Mouse (Mus musculus) A20 (cell line): ENCODE data around the gene Selenbp2.
"Not testable (repeated sequence)": the region's sequence is repeated elsewhere in the genome, so short reads cannot be mapped to it uniquely, and the experiment has no call there.

Experiments used
- DNase-seq: peaks from one replicate; pipeline ENCODE4 v3.0.0-alpha.2; 2011; ENCODE audit warnings: low read depth, low spot score

Gene Selenbp2

GRCm38 (mm10) chr3:94691694-94692093 is 1.7 kb upstream of the Selenbp2 start:
- not testable (repeated sequence) for DNase-seq

DNA sequence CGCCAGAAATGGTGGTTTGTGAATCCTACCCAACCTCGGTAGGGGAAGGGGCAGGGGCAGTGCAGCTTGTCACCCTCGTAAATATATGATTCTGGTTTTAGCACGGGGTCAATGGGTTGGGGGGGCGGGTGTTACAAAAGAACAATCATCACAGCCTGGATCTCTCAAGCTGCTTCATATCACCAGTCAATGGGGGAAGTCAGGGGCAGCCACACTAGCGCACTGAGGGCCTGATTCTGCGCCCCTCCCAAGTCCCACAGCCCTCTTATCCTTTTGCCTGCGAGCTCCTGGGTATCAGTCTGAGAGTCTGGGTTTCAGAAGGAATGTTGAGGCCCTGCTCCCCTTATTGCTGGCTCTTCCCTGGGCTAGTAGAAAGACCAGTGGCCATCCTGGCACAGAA is 518 bp downstream of the Selenbp2 start:
- not testable (repeated sequence) for DNase-seq

GRCm38 (mm10) chr3:94695591-94695990 is 2.2 kb downstream of the Selenbp2 start:
- not testable (repeated sequence) for DNase-seq

DNA sequence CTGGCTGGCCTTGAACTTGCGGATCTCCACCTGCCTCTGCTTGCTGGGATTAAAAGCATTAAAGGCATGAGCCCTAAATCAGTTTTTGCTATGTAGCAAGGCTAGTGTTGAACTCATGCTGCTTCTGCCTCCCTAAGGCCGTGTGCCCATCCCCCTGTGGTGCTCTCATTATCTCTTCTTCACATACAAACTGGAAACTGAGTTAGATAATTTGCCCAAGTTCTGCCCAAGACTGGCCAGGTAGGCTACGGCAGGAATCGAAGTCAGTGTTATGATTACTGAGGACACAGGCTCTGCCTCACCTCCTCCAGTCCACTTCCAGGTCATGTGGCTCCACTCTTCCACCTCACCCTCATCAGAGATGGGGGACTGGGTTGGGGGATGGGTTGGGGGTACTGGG is 2.9 kb downstream of the Selenbp2 start:
- DNase-seq, result not testable (repeated sequence)

DNA sequence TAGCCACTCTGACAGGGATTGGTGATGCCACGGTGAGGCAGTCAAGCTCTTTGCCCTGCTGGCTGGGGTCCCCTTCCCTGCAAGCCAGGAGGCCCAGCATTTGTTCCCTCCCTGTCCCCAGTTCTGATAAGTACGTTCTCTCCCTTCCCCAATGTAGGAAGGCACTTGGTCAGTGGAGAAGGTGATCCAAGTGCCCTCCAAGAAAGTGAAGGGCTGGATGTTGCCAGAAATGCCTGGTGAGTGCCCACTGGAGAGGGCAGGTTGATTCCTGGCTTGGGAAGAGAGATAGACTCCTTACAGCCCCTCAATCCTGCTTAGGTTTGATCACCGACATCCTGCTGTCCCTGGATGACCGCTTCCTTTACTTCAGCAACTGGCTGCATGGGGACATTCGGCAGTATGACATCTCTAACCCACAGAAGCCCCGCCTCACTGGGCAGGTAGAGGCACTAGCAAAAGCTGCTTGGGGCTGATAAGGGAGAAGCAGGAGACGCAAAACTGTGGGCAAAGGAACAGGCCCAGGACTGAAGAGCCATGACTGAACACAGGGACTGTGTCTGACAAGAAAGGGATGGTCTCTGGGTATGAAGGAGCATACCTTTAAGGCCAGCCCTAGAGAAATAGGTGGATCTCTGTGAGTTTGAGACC is 8.9 kb downstream of the Selenbp2 start:
- DNase-seq, result not testable (repeated sequence)

GRCm38 (mm10) chr3:94702856-94703255 is 9.5 kb downstream of the Selenbp2 start:
- no peak for DNase-seq

DNA sequence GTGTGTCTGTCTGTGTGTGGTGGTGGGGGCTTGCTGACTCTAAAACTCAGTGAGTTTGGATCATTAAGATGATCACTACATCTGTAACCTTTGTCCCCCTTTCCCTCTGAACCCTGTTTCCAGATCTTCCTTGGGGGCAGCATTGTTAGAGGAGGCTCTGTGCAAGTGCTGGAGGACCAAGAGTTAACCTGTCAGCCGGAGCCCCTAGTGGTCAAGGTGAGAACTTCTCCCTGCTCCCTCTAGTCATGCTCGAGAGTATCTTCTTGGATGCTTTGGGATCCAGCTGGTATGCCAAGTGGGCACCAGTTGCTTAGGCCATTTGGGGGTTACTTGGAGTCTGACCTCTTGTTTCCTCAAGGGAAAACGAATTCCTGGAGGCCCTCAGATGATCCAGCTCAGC is 10.0 kb downstream of the Selenbp2 start:
- DNase-seq, result peak; percentile 10

- DNase-seq, result not testable (repeated sequence)
Measured at GRCm38 (mm10) chr3:94710591-94710990, 17.2 kb downstream of the Selenbp2 start.

GRCm38 (mm10) chr3:94713424-94713823 is 20.1 kb downstream of the Selenbp2 start:
- DNase-seq, result not testable (repeated sequence)

DNA sequence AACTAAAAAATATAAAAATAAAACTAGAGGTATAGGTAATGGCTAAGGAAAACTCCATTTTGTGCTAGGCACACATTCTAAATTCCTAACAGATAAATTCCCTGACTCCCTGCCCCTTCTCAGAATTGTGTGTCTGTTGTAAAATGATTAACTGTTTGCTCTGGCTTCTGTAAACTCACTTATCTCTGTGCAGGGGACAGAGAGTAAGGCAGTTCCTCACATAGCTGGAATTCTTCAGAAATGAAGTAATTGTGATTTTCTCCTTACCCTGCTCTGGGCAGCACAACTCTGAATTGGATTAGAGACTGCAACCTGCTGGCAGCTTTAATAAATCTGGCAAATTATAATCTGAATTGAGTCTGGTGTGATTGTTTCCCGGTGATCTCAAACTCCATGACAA is 24.9 kb downstream of the Selenbp2 start:
- DNase-seq, result not testable (repeated sequence)

GRCm38 (mm10) chr3:94723637-94724036 is 30.3 kb downstream of the Selenbp2 start:
- peak; percentile 37 for DNase-seq

- no peak for DNase-seq
Measured at GRCm38 (mm10) chr3:94745691-94746090, 52.3 kb downstream of the Selenbp2 start.
